Mouse (Mus musculus): ENCODE data around the gene Cmip.

Gene Cmip

GRCm38 (mm10) chr8:117297913-117298518 lies 41.2 kb downstream of the Cmip start:
- DNase-seq: peak in 1 of 2 experiments; percentile 43

GRCm38 (mm10) chr8:117299204-117299603 lies 42.3 kb downstream of the Cmip start:
- DNase-seq: no peak

DNA sequence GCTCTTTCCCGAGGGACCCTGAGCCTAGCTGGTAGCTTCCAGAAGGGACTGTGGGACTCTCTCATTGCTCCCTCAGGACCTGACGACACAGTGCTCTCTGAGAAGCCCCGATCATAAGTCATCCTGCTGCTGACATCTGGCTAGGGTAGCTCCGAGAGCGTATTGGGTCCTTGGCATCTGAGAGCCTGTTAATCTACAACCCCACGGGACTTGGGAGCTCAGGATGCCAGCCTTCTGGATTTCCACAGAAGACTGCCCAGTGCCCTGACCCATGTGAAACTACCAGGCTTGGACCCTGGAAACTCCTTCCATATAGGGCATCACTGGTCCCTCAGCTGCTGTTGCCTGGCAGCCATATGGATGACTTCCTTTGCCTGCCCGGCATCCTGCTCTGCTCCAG lies 43.3 kb downstream of the Cmip start:
- DNase-seq: peak; percentile 84 to 90

DNA sequence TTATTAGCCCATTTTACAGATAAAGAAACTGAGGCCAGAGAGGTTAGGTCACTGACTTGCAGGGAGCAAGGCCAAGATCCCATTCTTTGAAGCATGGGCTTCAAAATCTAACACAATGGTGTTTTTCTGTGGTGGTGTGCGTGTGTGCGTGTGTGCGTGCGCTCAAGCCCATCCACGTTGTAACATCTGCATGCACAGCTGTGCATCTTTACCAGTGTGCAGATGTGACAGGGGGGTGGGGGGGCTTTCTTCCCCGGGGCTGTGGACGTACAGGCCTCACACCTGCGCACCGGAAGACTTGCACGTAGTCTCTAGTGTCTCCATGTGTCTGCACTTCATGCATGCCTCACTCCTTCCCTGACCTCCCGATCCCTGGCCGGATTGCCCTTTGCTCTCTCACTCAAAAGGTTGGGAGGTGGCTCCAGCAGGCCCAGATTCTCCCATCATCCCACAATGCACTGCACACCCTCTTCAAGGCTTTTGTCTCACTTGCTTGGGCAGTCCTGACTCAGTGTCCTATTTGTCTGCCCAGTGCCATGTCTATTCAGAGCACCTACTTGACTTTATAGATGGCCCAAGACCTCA lies 44.7 kb downstream of the Cmip start:
- DNase-seq: peak; percentile 64 to 69

DNA sequence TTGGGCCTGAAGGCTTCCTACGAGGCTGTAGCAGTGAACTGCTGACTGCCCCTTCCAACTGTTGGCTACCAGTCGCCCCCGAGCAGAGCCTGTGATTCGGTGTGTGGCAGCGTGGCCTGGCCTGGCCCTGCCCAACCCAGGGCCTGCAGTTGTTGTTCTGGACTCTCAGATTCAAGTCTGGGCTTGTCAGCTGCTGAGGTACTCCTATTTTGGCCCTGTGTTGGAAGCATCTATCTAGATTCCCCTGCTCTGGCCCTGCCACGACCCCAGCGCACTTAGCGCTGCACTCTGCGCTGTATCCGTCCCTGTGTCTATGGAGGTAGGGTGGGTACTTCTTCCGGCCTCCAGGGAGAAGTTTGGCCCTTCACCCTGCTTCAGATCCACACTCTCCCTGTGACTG lies 45.2 kb downstream of the Cmip start:
- no peak for DNase-seq

- no peak for DNase-seq
These were observed 46.8 kb downstream of the Cmip start for GRCm38 (mm10) chr8:117303666-117304065.

- no peak for DNase-seq
These were observed 48.5 kb downstream of the Cmip start for GRCm38 (mm10) chr8:117305405-117305804.

GRCm38 (mm10) chr8:117306756-117307155 lies 49.9 kb downstream of the Cmip start:
- DNase-seq: no peak

- no peak for DNase-seq
These were observed 50.4 kb downstream of the Cmip start for GRCm38 (mm10) chr8:117307221-117307620.

- DNase-seq: peak; percentile 87 to 94
These were observed 51.6 kb downstream of the Cmip start for GRCm38 (mm10) chr8:117308303-117309095.

DNA sequence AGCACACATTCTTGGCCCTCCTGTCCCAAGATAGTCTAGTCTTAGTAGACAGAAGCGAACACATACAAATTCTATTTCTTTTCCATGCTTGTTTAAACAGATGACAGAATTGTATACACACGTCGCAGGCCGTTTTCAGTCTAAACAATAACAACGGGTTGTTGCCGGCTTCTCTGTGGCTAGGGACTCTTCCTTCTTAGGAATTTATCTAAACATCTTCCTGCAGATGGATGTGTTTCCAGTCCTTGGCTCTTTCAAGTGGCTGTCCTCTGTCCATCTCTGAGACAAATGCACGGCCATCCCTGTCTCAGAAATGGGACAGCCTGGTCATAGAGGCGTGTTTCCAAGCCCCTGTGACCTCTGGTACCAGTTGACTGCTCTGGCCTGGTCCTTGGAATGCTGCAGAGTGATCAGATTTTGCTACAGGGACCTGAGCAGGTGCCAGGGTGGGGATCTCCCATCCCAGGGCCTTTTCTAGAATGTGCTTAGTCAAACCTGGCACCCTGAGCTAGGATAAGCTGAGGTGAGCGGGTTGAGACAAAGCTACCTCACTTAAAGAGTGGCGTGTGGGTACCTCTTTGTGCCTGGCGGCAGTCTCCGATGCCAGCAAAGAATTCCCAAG lies 52.9 kb downstream of the Cmip start:
- DNase-seq: peak; percentile 79 to 81

- no peak for DNase-seq
These were observed 54.2 kb downstream of the Cmip start for GRCm38 (mm10) chr8:117310961-117311561.

GRCm38 (mm10) chr8:117314308-117314953 lies 57.6 kb downstream of the Cmip start:
- DNase-seq: peak; percentile 53 to 54

DNA sequence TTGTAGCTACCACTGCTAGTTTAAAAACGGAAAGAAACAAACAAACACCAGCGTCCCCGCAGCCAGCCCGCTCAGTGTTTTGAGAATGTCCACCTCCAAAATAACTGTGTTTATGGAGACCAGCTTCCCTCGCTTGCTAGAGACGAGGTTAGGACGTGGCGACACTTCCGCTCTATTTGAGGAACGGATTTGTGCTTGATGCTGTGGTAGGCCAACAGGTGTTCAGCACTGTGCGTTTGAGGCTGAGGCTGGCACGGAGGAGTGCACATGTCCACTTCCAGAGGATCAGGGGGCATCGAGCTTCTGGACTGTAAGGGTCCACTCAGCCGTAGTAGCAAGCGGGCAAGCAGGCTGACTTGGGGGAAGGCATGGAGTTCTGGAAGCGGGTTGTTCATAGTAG lies 58.9 kb downstream of the Cmip start:
- DNase-seq: no peak

- DNase-seq: peak; percentile 86 to 92
These were observed 60.6 kb downstream of the Cmip start for GRCm38 (mm10) chr8:117317478-117317877.

- DNase-seq: no peak
These were observed 62.3 kb downstream of the Cmip start for GRCm38 (mm10) chr8:117318911-117319826.

GRCm38 (mm10) chr8:117320616-117321015 lies 63.8 kb downstream of the Cmip start:
- no peak for DNase-seq

DNA sequence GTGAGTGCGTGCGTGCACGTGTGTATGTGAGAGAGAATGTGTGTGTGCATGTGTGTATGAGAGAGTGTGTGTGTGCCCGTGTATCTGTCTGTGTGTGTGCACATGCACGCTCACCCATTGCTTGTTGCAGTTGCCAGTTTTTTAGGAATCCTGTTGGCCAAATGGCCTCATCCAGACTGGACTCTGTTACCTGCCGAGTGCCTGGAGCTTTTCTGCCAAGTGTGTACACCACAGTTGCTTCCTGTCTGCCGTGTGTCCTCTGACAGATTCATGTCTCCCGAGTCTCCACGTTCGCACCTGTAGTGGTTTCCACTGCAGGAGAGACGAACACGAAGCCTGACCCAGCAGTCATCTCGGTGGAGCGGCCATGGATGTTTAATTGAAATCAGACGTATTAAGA lies 64.4 kb downstream of the Cmip start:
- peak in 1 of 2 experiments; percentile 55 for DNase-seq

GRCm38 (mm10) chr8:117322021-117322420 lies 65.2 kb downstream of the Cmip start:
- DNase-seq: no peak

- no peak for DNase-seq
These were observed 65.9 kb downstream of the Cmip start for GRCm38 (mm10) chr8:117322715-117323310.

- peak; percentile 64 to 81 for DNase-seq
These were observed 68.0 kb downstream of the Cmip start for GRCm38 (mm10) chr8:117324821-117325220.

Data from kidney, adult 8-10 months (tissue).